ENCODE assay signal across 18 mouse cellular contexts in the genomic region with DNA sequence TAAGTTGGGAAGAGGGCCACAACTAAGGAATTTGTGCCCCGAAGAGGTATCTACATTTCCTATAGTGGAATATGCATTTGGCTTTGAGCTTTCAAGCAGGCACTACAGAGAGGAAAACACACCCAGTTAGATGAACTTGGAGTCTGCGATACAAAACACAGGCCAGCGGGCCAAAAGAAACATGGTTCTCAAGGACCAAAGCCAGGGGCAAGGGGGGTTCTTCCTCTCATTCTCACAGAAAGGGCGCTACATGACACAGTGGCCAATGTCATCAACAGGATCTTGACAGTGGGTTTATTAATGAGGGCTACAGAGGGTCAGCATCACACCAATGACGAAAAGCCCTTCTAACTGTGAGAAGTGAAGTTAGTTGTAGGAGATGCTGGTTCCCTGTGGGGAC.
DNase-seq lines count a peak whose midpoint lies in the region; ATAC-seq and TF ChIP-seq lines count a peak whose summit lies in the region.
"Had no signal": no experiment of that assay in that cellular context is flagged by ENCODE, and none has a peak within 500 bp of the region (broad histone marks: within the 10 kb centered on the region; RNA-seq: fewer than 3 reads in every experiment).

No protein-coding gene starts in this region.

- DNase-seq in heart, adult 2 months, result peak in 1 of 2 experiments; percentile 55
- no peak for DNase-seq in heart, postnatal 36 days
- DNase-seq in left cerebral cortex, adult 2 months (ENCODE audit: extremely low spot score in 1 of 2, low spot score in 2 of 2), result no peak
- no peak for DNase-seq in left cerebral cortex, adult 9 months (ENCODE audit: low spot score in 2 of 2)
- peak; percentile 35 for DNase-seq in heart, postnatal 25 days (ENCODE audit: low spot score)
- DNase-seq in spleen, adult 18-20 months, result no peak
- DNase-seq: B cell, adult 2 months; cerebellum, adult 8-10 months; gastrocnemius, postnatal 36 days; kidney, adult 18-20 months; retina, postnatal 1 day; thymus, adult 2 months had no signal

- peaks cover 7% of the 10 kb centered on the region for H3K9me3 ChIP-seq in heart, embryonic 13.5 days
- H3K9me3 ChIP-seq: hindbrain, embryonic 12.5 days; midbrain, embryonic 12.5 days had no signal

- intact Hi-C loops in heart, adult 2 months (cut with DNase I), result loop anchor here (5.0 kb wide), 1 partner anchor 310 kb away; no protein-coding TSS in a partner anchor
- intact Hi-C loops in heart, postnatal 36 days (cut with DNase I), result loop anchor here (2.0 to 5.0 kb wide), 4 partner anchors 123 to 310 kb away; no protein-coding TSS in a partner anchor
- intact Hi-C loops in left cerebral cortex, adult 2 months (cut with DNase I), result loop anchor here (2.0 to 10.0 kb wide), 3 partner anchors 35 to 383 kb away; a partner anchor contains a TSS
- intact Hi-C loops in heart, postnatal 25 days (cut with DNase I), result loop anchor here (5.0 kb wide), 1 partner anchor 80 kb away; no protein-coding TSS in a partner anchor

- TF ChIP-seq EP300 in heart, adult 2 months (IDR thresholded peaks at IDR 0.05; ENCODE audit: insufficient read depth, low read depth, low read length), result no peak

- H3K4me3 ChIP-seq in heart, adult 2 months, result no peak overlapping the region
- H3K4me3 ChIP-seq in left cerebral cortex, adult 2 months, result no peak overlapping the region
- H3K4me3 ChIP-seq in heart, embryonic 13.5 days, result no peak overlapping the region
- H3K4me3 ChIP-seq: embryonic facial prominence, embryonic 12.5 days; hindbrain, embryonic 12.5 days; liver, embryonic 15.5 days; midbrain, embryonic 12.5 days had no signal

- no peaks in the 10 kb centered on the region for H3K27me3 ChIP-seq in heart, adult 2 months (ENCODE audit: control insufficient read depth, insufficient read depth, low read length)
- no peaks in the 10 kb centered on the region for H3K27me3 ChIP-seq in heart, embryonic 13.5 days (replicated peaks)
- H3K27me3 ChIP-seq: embryonic facial prominence, embryonic 12.5 days; hindbrain, embryonic 12.5 days; liver, embryonic 15.5 days; midbrain, embryonic 12.5 days had no signal

- no peak overlapping the region for H3K4me2 ChIP-seq in heart, embryonic 13.5 days
- H3K4me2 ChIP-seq: embryonic facial prominence, embryonic 12.5 days; hindbrain, embryonic 12.5 days; liver, embryonic 15.5 days; midbrain, embryonic 12.5 days had no signal

- ATAC-seq in heart, embryonic 13.5 days (ENCODE audit: extremely low read depth, insufficient number of reproducible peaks, low FRiP score, low TSS enrichment), result no peak
- ATAC-seq: forebrain, embryonic 14.5 days had no signal

- peaks cover 11% of the 10 kb centered on the region for H3K4me1 ChIP-seq in heart, adult 2 months (ENCODE audit: control insufficient read depth, insufficient read depth, low read length)
- peaks cover 48% of the 10 kb centered on the region for H3K4me1 ChIP-seq in heart, embryonic 13.5 days
- H3K4me1 ChIP-seq: liver, embryonic 15.5 days had no signal

- H3K27ac ChIP-seq in heart, adult 2 months, result peak overlapping the region; percentile 88
- peak overlapping the region; percentile 51 for H3K27ac ChIP-seq in left cerebral cortex, adult 2 months
- peak overlapping the region; percentile 84 for H3K27ac ChIP-seq in heart, embryonic 13.5 days (replicated peaks)
- H3K27ac ChIP-seq: hindbrain, embryonic 12.5 days; liver, embryonic 15.5 days; midbrain, embryonic 12.5 days had no signal

- WGBS in heart, adult 2 months, result 46% methylated on average over 5 of the region's 5 CpGs
- 71% methylated on average over 5 of the region's 5 CpGs for WGBS in heart, embryonic 13.5 days

- no peak overlapping the region for H3K9ac ChIP-seq in heart, adult 2 months (ENCODE audit: low read depth, low read length)
- H3K9ac ChIP-seq in heart, embryonic 13.5 days, result no peak overlapping the region
- H3K9ac ChIP-seq: embryonic facial prominence, embryonic 12.5 days; hindbrain, embryonic 12.5 days; liver, embryonic 15.5 days; midbrain, embryonic 12.5 days had no signal

- TF ChIP-seq CTCF in heart, adult 2 months (IDR thresholded peaks at IDR 0.05), result no peak
- no peak for TF ChIP-seq CTCF in left cerebral cortex, adult 2 months (IDR thresholded peaks at IDR 0.05)

- no peak for TF ChIP-seq POLR2A in heart, adult 2 months (IDR thresholded peaks at IDR 0.05; ENCODE audit: insufficient read depth, low read depth, low read length)

- no peaks in the 10 kb centered on the region for H3K79me2 ChIP-seq in heart, adult 2 months (replicated peaks; ENCODE audit: control insufficient read depth, insufficient read depth, low read length)

- peaks cover 10% of the 10 kb centered on the region for H3K36me3 ChIP-seq in heart, adult 2 months (ENCODE audit: control insufficient read depth, insufficient read depth, low read length)
- peaks cover 23% of the 10 kb centered on the region for H3K36me3 ChIP-seq in heart, embryonic 13.5 days
- H3K36me3 ChIP-seq: midbrain, embryonic 12.5 days had no signal
